11 mouse cellular contexts compared by ENCODE assay signal in the genomic region with DNA sequence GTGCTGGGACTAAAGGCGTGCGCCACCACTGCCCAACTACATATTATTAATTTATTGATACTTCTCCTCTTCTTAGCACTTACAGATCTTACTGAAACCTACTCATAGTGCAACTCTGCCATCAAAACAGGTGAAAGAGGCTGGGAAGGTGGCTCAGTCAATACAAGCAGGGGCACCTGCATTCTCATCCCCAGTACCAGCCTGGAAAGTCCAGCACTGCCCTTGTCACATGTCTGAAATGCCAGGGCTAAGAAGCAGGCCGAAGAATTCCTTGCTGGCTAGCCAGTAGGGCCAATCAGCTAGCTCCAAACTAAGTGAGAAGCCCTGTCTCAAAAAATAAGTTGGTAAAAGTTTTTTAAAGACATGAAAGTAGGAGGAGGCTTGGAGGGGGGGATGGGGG. TPM values are rescaled to one million over a fixed set of nuclear protein-coding genes. Genes with fewer than 3 reads are reported as not detected.
A peak's percentile ranks its signal among the peaks of the same experiment; 100 is the strongest.
DNase-seq lines count a peak whose midpoint lies in the region; ATAC-seq and TF ChIP-seq lines count a peak whose summit lies in the region.
"Had no signal": no experiment of that assay in that cellular context is flagged by ENCODE, and none has a peak within 500 bp of the region (broad histone marks: within the 10 kb centered on the region; RNA-seq: fewer than 3 reads in every experiment).

No protein-coding gene starts in this region.

- TF ChIP-seq CTCF in liver, adult 2 months (IDR thresholded peaks at IDR 0.05; ENCODE audit: low read depth, low read length), result no peak

- no peaks in the 10 kb centered on the region for H3K9me3 ChIP-seq in stomach, embryonic 14.5 days (ENCODE audit: control insufficient read depth, low read depth, low read length)
- H3K9me3 ChIP-seq in hindbrain, embryonic 16.5 days (ENCODE audit: control insufficient read depth, low read length), result no peaks in the 10 kb centered on the region
- H3K9me3 ChIP-seq: limb, embryonic 10.5 days had no signal

- no peak overlapping the region for H3K4me3 ChIP-seq in liver, adult 2 months (ENCODE audit: insufficient read depth, low read depth, low read length)
- no peak overlapping the region for H3K4me3 ChIP-seq in stomach, embryonic 14.5 days (ENCODE audit: low read depth, low read length)
- H3K4me3 ChIP-seq in hindbrain, embryonic 16.5 days (ENCODE audit: low read length), result no peak overlapping the region
- H3K4me3 ChIP-seq: limb, embryonic 10.5 days had no signal

- H3K27me3 ChIP-seq in liver, adult 2 months (ENCODE audit: control insufficient read depth, insufficient read depth, low read length), result no peaks in the 10 kb centered on the region
- H3K27me3 ChIP-seq in stomach, embryonic 14.5 days (ENCODE audit: control insufficient read depth, insufficient read depth, low read length), result no peaks in the 10 kb centered on the region
- H3K27me3 ChIP-seq in hindbrain, embryonic 16.5 days (replicated peaks; ENCODE audit: control insufficient read depth, insufficient read depth, low read length), result no peaks in the 10 kb centered on the region
- H3K27me3 ChIP-seq: Patski had no signal

- peaks cover 10% of the 10 kb centered on the region for H3K4me1 ChIP-seq in liver, adult 2 months (ENCODE audit: control insufficient read depth, insufficient read depth, low read length)
- H3K4me1 ChIP-seq in stomach, embryonic 14.5 days (ENCODE audit: control insufficient read depth, insufficient read depth, low read length), result peaks cover 20% of the 10 kb centered on the region
- H3K4me1 ChIP-seq in hindbrain, embryonic 16.5 days (ENCODE audit: control insufficient read depth, insufficient read depth, low read depth, low read length), result peaks cover 15% of the 10 kb centered on the region

- H3K4me2 ChIP-seq in stomach, embryonic 14.5 days (replicated peaks; ENCODE audit: low read depth, low read length), result no peak overlapping the region
- no peak overlapping the region for H3K4me2 ChIP-seq in hindbrain, embryonic 16.5 days (ENCODE audit: low read length)

- ATAC-seq in stomach, embryonic 14.5 days (ENCODE audit: insufficient number of reproducible peaks, insufficient read depth, low FRiP score, low read depth), result no peak
- ATAC-seq in hindbrain, embryonic 16.5 days, result no peak

- H3K79me2 ChIP-seq in liver, adult 2 months (ENCODE audit: control insufficient read depth, insufficient read depth, low read length), result peaks cover 14% of the 10 kb centered on the region

- peak overlapping the region; percentile 87 for H3K27ac ChIP-seq in liver, adult 2 months (replicated peaks; ENCODE audit: insufficient read depth, low read depth, low read length)
- peak overlapping the region; percentile 52; the same call in 1 of the 2 replicates for H3K27ac ChIP-seq in stomach, embryonic 14.5 days (ENCODE audit: low read length)
- H3K27ac ChIP-seq in hindbrain, embryonic 16.5 days (ENCODE audit: low read depth, low read length), result no peak overlapping the region
- H3K27ac ChIP-seq: limb, embryonic 10.5 days had no signal

- no peak for DNase-seq in liver, adult 2 months (ENCODE audit: extremely low read depth, low read depth, low spot score)
- DNase-seq in liver, result no peak
- DNase-seq in induced T-regulatory cell, adult 2 months (ENCODE audit: low read depth), result peak; percentile 32
- DNase-seq in kidney, postnatal 14 days, result peak; percentile 42
- no peak for DNase-seq in adrenal gland, postnatal 4 days (ENCODE audit: low spot score in 2 of 2)

- H3K9ac ChIP-seq in liver, adult 2 months (ENCODE audit: low read depth, low read length), result peak overlapping the region; percentile 16; the same call in 1 of the 2 replicates
- H3K9ac ChIP-seq in stomach, embryonic 14.5 days (replicated peaks; ENCODE audit: low read depth, low read length), result no peak overlapping the region
- no peak overlapping the region for H3K9ac ChIP-seq in hindbrain, embryonic 16.5 days (ENCODE audit: low read depth, low read length)

- H3K36me3 ChIP-seq in liver, adult 2 months (ENCODE audit: control insufficient read depth, insufficient read depth, low read length), result no peaks in the 10 kb centered on the region
- H3K36me3 ChIP-seq in stomach, embryonic 14.5 days (ENCODE audit: control insufficient read depth, insufficient read depth, low read length), result no peaks in the 10 kb centered on the region
- no peaks in the 10 kb centered on the region for H3K36me3 ChIP-seq in hindbrain, embryonic 16.5 days (ENCODE audit: control insufficient read depth, insufficient read depth, low read length)

- TF ChIP-seq POLR2A in liver, adult 2 months (IDR thresholded peaks at IDR 0.05; ENCODE audit: extremely low read depth, insufficient read depth, low read length), result no peak

- 71% methylated on average over 3 of the region's 3 CpGs for WGBS in liver, adult 2 months
- WGBS in stomach, embryonic 14.5 days, result 86% methylated on average over 3 of the region's 3 CpGs
- 85% methylated on average over 3 of the region's 3 CpGs for WGBS in hindbrain, embryonic 16.5 days

RNA-seq across cellular contexts. Expression of a gene that starts 2.2 kb away (rescaled TPM):
- total RNA-seq in liver, adult 2 months (2014; rRNA removed), result 305 and 330 TPM in 2 replicates
- polyA plus RNA-seq in liver, adult 2 months (2012; rRNA removed), result 263 and 363 TPM in 2 replicates
- 67.6 and 69.6 TPM in 2 replicates for polyA plus RNA-seq in stomach, embryonic 14.5 days (2014; fragmentation: Nextera tagmentation; extraction: Ambion mirVana)
- polyA plus RNA-seq in hindbrain, embryonic 16.5 days (2015; fragmentation: Nextera tagmentation; extraction: Ambion mirVana), result 110 and 127 TPM in 2 replicates
- 10 to 100 TPM; 84.6 to 91.6 TPM for total RNA-seq in adrenal gland, postnatal 4 days (2021)

RNA-seq across cellular contexts. Expression of a gene that starts 2.6 kb away (rescaled TPM):
- total RNA-seq in liver, adult 2 months (2014; rRNA removed), result not detected in 2 replicates
- 0.42 and 0.62 TPM in 2 replicates for polyA plus RNA-seq in liver, adult 2 months (2012; rRNA removed)
- polyA plus RNA-seq in stomach, embryonic 14.5 days (2014; fragmentation: Nextera tagmentation; extraction: Ambion mirVana), result 0.91 and 1.2 TPM in 2 replicates
- polyA plus RNA-seq in hindbrain, embryonic 16.5 days (2015; fragmentation: Nextera tagmentation; extraction: Ambion mirVana), result 0.89 and 1.4 TPM in 2 replicates
- total RNA-seq in adrenal gland, postnatal 4 days (2021), result 1 to 10 TPM; 1.0 to 1.2 TPM

RNA-seq across cellular contexts. Expression of a gene that starts 17.5 kb away (rescaled TPM):
- total RNA-seq in liver, adult 2 months (2014; rRNA removed), result 1.2 and 3.2 TPM in 2 replicates
- 2.4 and 7.3 TPM in 2 replicates for polyA plus RNA-seq in liver, adult 2 months (2012; rRNA removed)
- 43.4 and 44.0 TPM in 2 replicates for polyA plus RNA-seq in stomach, embryonic 14.5 days (2014; fragmentation: Nextera tagmentation; extraction: Ambion mirVana)
- 29.3 and 32.4 TPM in 2 replicates for polyA plus RNA-seq in hindbrain, embryonic 16.5 days (2015; fragmentation: Nextera tagmentation; extraction: Ambion mirVana)
- 10 to 100 TPM; 63.4 to 64.0 TPM for total RNA-seq in adrenal gland, postnatal 4 days (2021)

RNA-seq across cellular contexts. Expression of a gene that starts 17.8 kb away (rescaled TPM):
- total RNA-seq in liver, adult 2 months (2014; rRNA removed), result 3.8 and 7.5 TPM in 2 replicates
- polyA plus RNA-seq in liver, adult 2 months (2012; rRNA removed), result 45.7 and 60.2 TPM in 2 replicates
- 0.61 TPM in 1 of 2 replicates, not detected in the other for polyA plus RNA-seq in stomach, embryonic 14.5 days (2014; fragmentation: Nextera tagmentation; extraction: Ambion mirVana)
- 0.26 and 1.4 TPM in 2 replicates for polyA plus RNA-seq in hindbrain, embryonic 16.5 days (2015; fragmentation: Nextera tagmentation; extraction: Ambion mirVana)
- 1 to 10 TPM; 6.5 to 10.0 TPM for total RNA-seq in adrenal gland, postnatal 4 days (2021)
- polyA plus RNA-seq: cortical plate, adult 2 months; frontal cortex, adult 2 months; Patski had no signal

RNA-seq across cellular contexts. Expression of a gene that starts 20.3 kb away (rescaled TPM):
- 78.5 and 94.2 TPM in 2 replicates for total RNA-seq in liver, adult 2 months (2014; rRNA removed)
- polyA plus RNA-seq in liver, adult 2 months (2012; rRNA removed), result 46.9 and 59.9 TPM in 2 replicates
- polyA plus RNA-seq in stomach, embryonic 14.5 days (2014; fragmentation: Nextera tagmentation; extraction: Ambion mirVana), result 161 and 170 TPM in 2 replicates
- polyA plus RNA-seq in hindbrain, embryonic 16.5 days (2015; fragmentation: Nextera tagmentation; extraction: Ambion mirVana), result 223 and 230 TPM in 2 replicates
- 100 to 1,000 TPM; 302 to 310 TPM for total RNA-seq in adrenal gland, postnatal 4 days (2021)

Comparison
In these comparisons a context has a peak if more than half of its experiments do, and no peak if none do; other contexts are left out.
1. DNase-seq: peak in induced T-regulatory cell, adult 2 months (single experiment) and kidney, postnatal 14 days (single experiment); none in liver, adult 2 months (single experiment), liver (single experiment) and adrenal gland, postnatal 4 days (0 of 2).